Mouse (Mus musculus) ES-E14 (cell line): ENCODE measurements around the gene Ptprn2.

Experiments
- CHD2 ChIP-seq: IDR thresholded peaks from 2 replicates; pipeline ENCODE4 v1.6.1; 2014; ENCODE audit warnings: mild to moderate bottlenecking, low read depth, low read length, inconsistent platforms
- HCFC1 ChIP-seq: IDR thresholded peaks from 2 replicates; pipeline ENCODE4 v1.6.1; 2012; ENCODE audit warnings: low read length, inconsistent platforms, borderline replicate concordance; ENCODE audit not compliant: insufficient read depth
- MAFK ChIP-seq: IDR thresholded peaks from 2 replicates; pipeline ENCODE4 v1.6.1; 2014; ENCODE audit warnings: mild to moderate bottlenecking, low read depth, low read length, inconsistent platforms; ENCODE audit not compliant: insufficient read depth
- ZC3H11A ChIP-seq: IDR thresholded peaks from 2 replicates; pipeline ENCODE4 v1.6.1; 2012; ENCODE audit warnings: low read depth, mild to moderate bottlenecking, inconsistent platforms, low read length, borderline replicate concordance
- ZNF384 ChIP-seq: IDR thresholded peaks from 2 replicates; pipeline ENCODE4 v1.6.1; 2012; ENCODE audit warnings: low read depth, low read length, inconsistent platforms

DNA sequence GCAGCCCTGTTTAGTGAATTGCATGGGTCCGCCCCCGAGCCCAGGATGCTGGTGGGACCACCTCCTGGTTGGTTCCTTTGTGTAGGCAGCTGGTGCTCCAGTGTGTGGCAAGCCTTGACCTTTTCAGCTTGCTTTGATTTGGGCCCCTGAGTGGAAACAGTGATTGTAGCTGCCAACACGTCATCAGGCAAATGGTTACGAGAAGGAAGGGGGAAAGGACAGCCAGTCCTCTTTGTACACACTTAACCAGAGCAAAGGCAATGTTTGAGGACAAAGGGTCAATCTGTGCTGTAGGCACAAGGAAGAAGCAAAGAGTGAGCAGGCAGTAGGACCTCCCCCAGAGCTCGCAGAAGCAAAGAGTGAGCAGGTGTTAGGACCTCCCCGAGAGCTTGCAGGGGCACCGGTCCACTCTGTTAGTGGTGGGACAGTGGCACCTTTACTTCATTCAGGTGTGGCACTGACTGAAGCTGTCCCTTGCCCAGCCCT, 286.6 kb downstream of the Ptprn2 start:
- no peak for TF ChIP-seq MAFK
- TF ChIP-seq HCFC1: no peak
- no peak for TF ChIP-seq ZC3H11A
- no peak for TF ChIP-seq ZNF384
- TF ChIP-seq CHD2: no peak
